Mouse (Mus musculus) midbrain, postnatal 0 days (tissue): ENCODE measurements around the gene Atp1b4. TPM values are rescaled to one million over a fixed set of nuclear protein-coding genes. Genes with fewer than 3 reads are reported as not detected.
"Not testable (repeated sequence)": the region's sequence is repeated elsewhere in the genome, so short reads cannot be mapped to it uniquely, and the experiment has no call there.

Source experiments
- ATAC-seq: fragments of 200-750 bp; cut with Nextera tagmentation; 2 replicates; pipeline ENCODE4 v1.8.0; 2017; ENCODE audit warnings: moderate number of reproducible peaks, mild to moderate bottlenecking, moderate TSS enrichment, moderate library complexity; ENCODE audit not compliant: low FRiP score
- DNase-seq: peaks from one replicate; pipeline ENCODE4 v3.0.0-alpha.2; 2015; ENCODE audit warnings: low spot score
- H3K27ac ChIP-seq: fragments of 300-500 bp; sonication (generic); 2 replicates; pipeline ENCODE4 v1.5.1; 2014; ENCODE audit warnings: low read depth, mild to moderate bottlenecking, low read length, mixed read lengths
- H3K27me3 ChIP-seq: fragments of 300-500 bp; sonication (generic); 2 replicates; pipeline ENCODE4 v1.6.1; 2014; ENCODE audit warnings: low read length, control low read depth, mixed read lengths; ENCODE audit not compliant: insufficient read depth
- H3K36me3 ChIP-seq: fragments of 300-500 bp; sonication (generic); 2 replicates; pipeline ENCODE4 v1.6.1; 2014; ENCODE audit warnings: low read length, control low read depth, mixed read lengths; ENCODE audit not compliant: insufficient read depth
- H3K4me1 ChIP-seq: fragments of 300-500 bp; sonication (generic); 2 replicates; pipeline ENCODE4 v1.6.1; 2014; ENCODE audit warnings: mild to moderate bottlenecking, control low read depth, antibody characterized with exemption, low read length, mixed read lengths; ENCODE audit not compliant: insufficient read depth
- H3K4me2 ChIP-seq: fragments of 300-500 bp; sonication (generic); 2 replicates; pipeline ENCODE4 v1.6.1; 2014; ENCODE audit warnings: low read depth, mild to moderate bottlenecking, low read length, mixed read lengths; ENCODE audit not compliant: poor library complexity, severe bottlenecking
- H3K4me3 ChIP-seq: fragments of 300-500 bp; sonication (generic); 2 replicates; pipeline ENCODE4 v1.5.1; 2014; ENCODE audit warnings: low read depth, mild to moderate bottlenecking, low read length, moderate library complexity
- H3K9ac ChIP-seq: fragments of 300-500 bp; sonication (generic); replicated peaks from 2 replicates; pipeline ENCODE4 v1.6.1; 2014; ENCODE audit warnings: mild to moderate bottlenecking, low read length, moderate library complexity, mixed read lengths; ENCODE audit not compliant: poor library complexity, severe bottlenecking
- H3K9me3 ChIP-seq: fragments of 300-500 bp; sonication (generic); 2 replicates; pipeline ENCODE4 v1.6.1; 2016; ENCODE audit warnings: low read length, control low read depth
- CTCF ChIP-seq: IDR thresholded peaks from 2 replicates; pipeline ENCODE4 v1.5.1; 2016; ENCODE audit warnings: antibody characterized with exemption, mild to moderate bottlenecking
- WGBS: fragments of 180-500 bp; shearing (Covaris S2); extraction: QIAGEN DNeasy Blood & Tissue Kit; methylation state at CpG from one replicate; pipeline ENCODE4 v1.1.7; 2014; 5-methylcytosine and 5-hydroxymethylcytosine counted together
- polyA plus RNA-seq: library from polyadenylated mRNA; unstranded; fragments of >200 nt; fragmentation: Nextera tagmentation; extraction: Ambion mirVana; gene quantifications from 2 replicates; pipeline ENCODE4 v1.2.1, GENCODE M21; 2015
- total RNA-seq: library from RNA; depleted of rRNA; stranded (reverse); fragments of >200 nt; gene quantifications from 2 replicates; pipeline ENCODE4 v1.2.3, GENCODE M21; 2014; rRNA removed

The Atp1b4 gene
- total and polyA plus RNA-seq, 2 experiments from 2014 or later = not detected

GRCm38 (mm10) chrX:38334329-38335279 is 18.6 kb downstream of the Atp1b4 start:
- DNase-seq (no peak), ATAC-seq (no peak)
- Histone ChIP-seq H3K9me3 (no peaks in the 10 kb centered on the region), H3K27me3 (no peaks in the 10 kb centered on the region), H3K4me3 (no peak overlapping the region), H3K4me1 (no peaks in the 10 kb centered on the region), H3K36me3 (no peaks in the 10 kb centered on the region), H3K4me2 (no peak overlapping the region), H3K27ac (no peak overlapping the region), H3K9ac (no peak overlapping the region)
- 64% methylated on average over 8 of the region's 8 CpGs for WGBS
- peak; percentile 43 for TF ChIP-seq CTCF

- Histone ChIP-seq H3K9me3 (no peaks in the 10 kb centered on the region), H3K27me3 (no peaks in the 10 kb centered on the region), H3K36me3 (no peaks in the 10 kb centered on the region), H3K4me2 (no peak overlapping the region), H3K4me1 (no peaks in the 10 kb centered on the region), H3K27ac (no peak overlapping the region), H3K9ac (no peak overlapping the region), H3K4me3 (no peak overlapping the region)
- WGBS = 68% methylated on average over 8 of the region's 8 CpGs
- DNase-seq = no peak
- TF ChIP-seq CTCF = no peak
- ATAC-seq = no peak
Observed at GRCm38 (mm10) chrX:38362016-38362415, 46.0 kb downstream of the Atp1b4 start.

- WGBS = 72% methylated on average over 1 of the region's 1 CpGs
- H3K4me2 ChIP-seq, H3K36me3 ChIP-seq, H3K9ac ChIP-seq, DNase-seq, H3K9me3 ChIP-seq, ATAC-seq, H3K27ac ChIP-seq, H3K4me3 ChIP-seq, H3K27me3 ChIP-seq, H3K4me1 ChIP-seq: not testable (repeated sequence)
Observed at GRCm38 (mm10) chrX:38364621-38365020, 48.6 kb downstream of the Atp1b4 start.

DNA sequence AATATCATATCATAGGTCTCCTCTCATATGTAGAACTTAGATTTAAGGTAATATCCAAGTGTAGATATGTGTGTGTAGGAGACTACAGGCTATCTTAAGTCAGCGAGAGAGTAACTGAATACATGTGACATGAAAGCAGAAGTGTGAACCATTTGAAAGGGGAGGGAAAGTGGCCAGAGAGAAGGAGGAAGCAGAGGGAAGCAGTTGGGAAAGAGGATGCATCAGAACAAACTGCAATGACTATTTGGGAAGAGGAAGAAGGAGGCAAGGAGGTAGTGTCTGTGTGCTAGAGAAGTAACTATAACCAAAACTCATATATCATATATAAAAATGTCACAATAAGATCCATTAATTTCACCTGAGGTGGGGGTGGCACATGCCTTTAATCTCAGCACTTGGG is 57.2 kb downstream of the Atp1b4 start:
- WGBS = 90% methylated on average over 1 of the region's 1 CpGs
- not testable (repeated sequence) for H3K27ac ChIP-seq, H3K4me2 ChIP-seq, H3K4me1 ChIP-seq, H3K4me3 ChIP-seq, H3K9ac ChIP-seq, ATAC-seq, H3K27me3 ChIP-seq, DNase-seq, H3K36me3 ChIP-seq, H3K9me3 ChIP-seq

Other genes starting within 250 kb of the Atp1b4 start
- gene Rhox10, start 249.7 kb upstream of the Atp1b4 start, total RNA-seq = not detected in 2 replicates
- gene Rhox10, start 249.7 kb upstream of the Atp1b4 start, polyA plus RNA-seq = not detected in 2 replicates
- not detected in 2 replicates for gene Rhox11, start 231.0 kb upstream of the Atp1b4 start, total RNA-seq
- gene Rhox11, start 231.0 kb upstream of the Atp1b4 start, polyA plus RNA-seq = not detected in 2 replicates
- gene Rhox12, start 205.3 kb upstream of the Atp1b4 start, total RNA-seq = not detected in 2 replicates
- gene Rhox12, start 205.3 kb upstream of the Atp1b4 start, polyA plus RNA-seq = not detected in 2 replicates
- gene Rhox13, start 195.0 kb upstream of the Atp1b4 start, total RNA-seq = not detected in 2 replicates
- not detected in 2 replicates for gene Rhox13, start 195.0 kb upstream of the Atp1b4 start, polyA plus RNA-seq
- gene Zbtb33, start 126.4 kb upstream of the Atp1b4 start, total RNA-seq = 27.3 and 33.0 TPM in 2 replicates
- 3.3 and 3.7 TPM in 2 replicates for gene Zbtb33, start 126.4 kb upstream of the Atp1b4 start, polyA plus RNA-seq
- gene Tmem255a, start 63.7 kb upstream of the Atp1b4 start, total RNA-seq = 26.5 and 29.3 TPM in 2 replicates
- 25.5 and 27.8 TPM in 2 replicates for gene Tmem255a, start 63.7 kb upstream of the Atp1b4 start, polyA plus RNA-seq
- gene Lamp2, start 140.3 kb downstream of the Atp1b4 start, total RNA-seq = 55.5 and 66.9 TPM in 2 replicates
- gene Lamp2, start 140.3 kb downstream of the Atp1b4 start, polyA plus RNA-seq = 59.9 and 61.5 TPM in 2 replicates